Mouse (Mus musculus): ENCODE measurements around the gene Prdm10.

DNA sequence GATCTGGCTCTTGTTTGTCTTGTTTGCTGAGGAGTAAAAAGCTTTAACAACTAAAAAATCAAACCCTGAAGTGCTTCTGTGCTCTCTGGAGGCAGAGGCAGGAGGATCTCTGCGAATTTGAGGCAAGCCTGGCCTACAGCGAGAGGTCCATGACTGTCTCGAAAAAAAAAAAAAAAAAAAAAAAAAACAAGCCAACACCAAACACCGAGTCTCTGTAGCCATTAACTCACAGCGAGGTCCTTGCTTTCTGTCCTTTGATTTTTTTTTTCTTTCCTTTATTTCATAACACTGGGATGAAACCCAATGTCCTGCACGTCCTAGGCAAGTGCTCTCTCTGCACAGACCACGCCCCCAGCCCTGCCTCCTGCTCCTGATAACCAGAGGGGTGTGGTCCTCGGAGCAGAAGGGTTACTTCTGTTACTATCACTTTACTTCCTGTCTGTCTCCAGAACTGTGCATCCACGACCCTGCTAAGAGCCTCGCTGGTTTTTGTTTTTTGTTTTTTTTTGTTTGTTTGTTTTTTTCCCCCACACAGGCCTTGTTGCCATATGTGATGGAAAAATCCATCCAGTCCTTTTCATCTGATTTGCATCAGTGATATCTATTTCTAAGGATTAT lies 28.0 kb upstream of the Prdm10 start:
- TF ChIP-seq POLR2A (IDR thresholded peaks at IDR 0.05; ENCODE audit: borderline replicate concordance, extremely low read depth, insufficient read depth, insufficient read length, poor library complexity, severe bottlenecking) (no peak), CTCF (IDR thresholded peaks at IDR 0.05; ENCODE audit: borderline replicate concordance, extremely low read depth, insufficient read depth, insufficient read length) (no peak)

Data from brain, embryonic 14.5 days (tissue).